Mouse (Mus musculus) bone marrow macrophage, adult 2 months (primary cell): Measurements from ENCODE around the gene Gm2115. TPM values are rescaled to one million over a fixed set of nuclear protein-coding genes. Genes with fewer than 3 reads are reported as not detected.

Source experiments
- H3K27ac ChIP-seq: 2 replicates; pipeline ENCODE4 v1.5.1; 2012; ENCODE audit warnings: low read depth, low read length; ENCODE audit not compliant: insufficient read depth
- H3K4me1 ChIP-seq: 2 replicates; pipeline ENCODE4 v1.6.1; 2012; ENCODE audit warnings: low read length; ENCODE audit not compliant: control insufficient read depth, insufficient read depth
- H3K4me3 ChIP-seq: 2 replicates; pipeline ENCODE4 v1.5.1; 2012; ENCODE audit warnings: mild to moderate bottlenecking, low read length, moderate library complexity; ENCODE audit not compliant: insufficient read depth
- CTCF ChIP-seq: IDR thresholded peaks from 2 replicates; pipeline ENCODE4 v1.5.1; 2012; ENCODE audit warnings: low read depth, mild to moderate bottlenecking, low read length, moderate library complexity
- POLR2A ChIP-seq: IDR thresholded peaks from 2 replicates; pipeline ENCODE4 v1.6.1; 2012; ENCODE audit warnings: mild to moderate bottlenecking, low read depth, low read length, borderline replicate concordance
- polyA plus RNA-seq: library from polyadenylated mRNA; stranded (reverse); fragments of >200 nt; gene quantifications from 2 replicates; pipeline ENCODE4 v1.2.4, GENCODE M21; 2012; ENCODE audit not compliant: missing spikeins, insufficient read depth, insufficient read length

Gm2115 gene
- polyA plus RNA-seq, 1 experiment, result 0.25 TPM

- no peak for TF ChIP-seq CTCF
- TF ChIP-seq POLR2A, result no peak
- H3K27ac ChIP-seq, result no peak overlapping the region
- peaks cover 2% of the 10 kb centered on the region; the same call in 1 of the 2 replicates for H3K4me1 ChIP-seq
- no peak overlapping the region for H3K4me3 ChIP-seq
These were observed 51.0 kb downstream of the Gm2115 start for GRCm38 (mm10) chr7:84579769-84580168.

GRCm38 (mm10) chr7:84585086-84585485 lies 56.3 kb downstream of the Gm2115 start:
- no peak for TF ChIP-seq CTCF
- Histone ChIP-seq H3K27ac (no peak overlapping the region), H3K4me1 (peaks cover 2% of the 10 kb centered on the region; the same call in 1 of the 2 replicates), H3K4me3 (no peak overlapping the region)

DNA sequence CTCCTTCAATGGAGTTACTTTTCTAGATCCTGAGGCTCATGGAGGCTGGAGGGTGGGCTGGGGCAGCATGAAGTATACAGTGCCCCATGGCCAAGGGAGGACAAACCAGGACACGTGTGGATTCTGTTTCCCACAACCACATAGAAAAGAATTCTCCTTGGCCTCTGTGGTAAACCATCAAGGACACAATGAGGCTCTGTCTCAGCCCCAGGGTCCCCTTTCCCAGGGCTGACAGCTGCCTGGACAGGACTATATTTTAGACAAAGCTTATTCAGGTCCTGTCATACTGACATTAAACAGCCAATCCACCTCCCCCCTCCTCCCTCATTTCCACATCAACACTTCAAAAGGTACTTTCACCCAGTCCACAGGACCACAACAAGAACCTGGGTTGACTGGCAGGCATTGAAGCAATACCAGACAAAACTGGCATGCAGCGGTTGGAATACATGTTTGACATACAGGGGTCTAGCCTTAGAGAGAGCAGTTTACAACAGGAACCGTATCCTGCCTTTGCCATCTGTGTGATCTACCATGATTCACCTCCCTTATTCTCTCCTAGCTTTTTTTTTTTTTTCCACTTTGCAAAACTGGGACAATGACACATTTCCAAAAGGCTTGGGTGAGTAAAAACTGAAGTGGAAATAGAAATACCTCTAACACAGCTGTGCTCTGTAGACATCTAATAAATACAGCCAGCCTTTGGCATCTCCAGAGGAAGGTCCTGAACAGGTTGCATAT lies 57.8 kb downstream of the Gm2115 start:
- H3K27ac ChIP-seq, result no peak overlapping the region
- no peak overlapping the region for H3K4me3 ChIP-seq
- no peak for TF ChIP-seq POLR2A
- TF ChIP-seq CTCF, result no peak
- peaks cover 10% of the 10 kb centered on the region for H3K4me1 ChIP-seq

GRCm38 (mm10) chr7:84587101-84587783 lies 58.5 kb downstream of the Gm2115 start:
- Histone ChIP-seq H3K4me3 (no peak overlapping the region), H3K4me1 (peaks cover 15% of the 10 kb centered on the region), H3K27ac (no peak overlapping the region)
- TF ChIP-seq CTCF (no peak), POLR2A (no peak)

- no peak for TF ChIP-seq CTCF
- TF ChIP-seq POLR2A, result no peak
- Histone ChIP-seq H3K4me1 (peaks cover 16% of the 10 kb centered on the region), H3K4me3 (no peak overlapping the region), H3K27ac (no peak overlapping the region)
These were observed 61.9 kb downstream of the Gm2115 start for GRCm38 (mm10) chr7:84590622-84591021.

GRCm38 (mm10) chr7:84591347-84591746 lies 62.6 kb downstream of the Gm2115 start:
- TF ChIP-seq POLR2A (no peak), CTCF (no peak)
- peaks cover 16% of the 10 kb centered on the region for H3K4me1 ChIP-seq
- no peak overlapping the region for H3K4me3 ChIP-seq
- no peak overlapping the region for H3K27ac ChIP-seq

- Histone ChIP-seq H3K4me1 (peaks cover 18% of the 10 kb centered on the region), H3K27ac (no peak overlapping the region), H3K4me3 (no peak overlapping the region)
- TF ChIP-seq POLR2A (no peak), CTCF (no peak)
These were observed 65.5 kb downstream of the Gm2115 start for GRCm38 (mm10) chr7:84594087-84594916.

DNA sequence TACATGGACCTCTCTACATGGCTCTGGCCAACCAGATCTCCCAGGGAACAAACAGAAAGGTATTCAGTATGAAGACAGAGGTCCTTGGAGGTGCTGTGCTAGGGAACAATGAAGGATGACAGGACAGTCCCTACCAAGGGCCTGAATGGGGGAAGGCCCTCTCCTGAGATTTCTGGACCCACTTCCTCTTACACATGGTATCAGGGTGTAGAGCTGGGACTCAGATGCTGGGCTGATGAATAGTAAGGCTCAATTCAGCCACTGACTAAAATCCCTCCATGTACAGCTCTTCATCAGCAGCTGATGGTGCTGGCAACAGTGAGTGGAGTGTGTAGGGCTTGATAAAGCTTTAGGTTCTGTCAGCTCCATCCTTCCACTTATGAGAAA lies 66.2 kb downstream of the Gm2115 start:
- no peak overlapping the region for H3K27ac ChIP-seq
- TF ChIP-seq CTCF, result no peak
- TF ChIP-seq POLR2A, result no peak
- H3K4me3 ChIP-seq, result no peak overlapping the region
- H3K4me1 ChIP-seq, result peaks cover 18% of the 10 kb centered on the region

GRCm38 (mm10) chr7:84596002-84596401 lies 67.2 kb downstream of the Gm2115 start:
- TF ChIP-seq CTCF (no peak), POLR2A (no peak)
- peaks cover 12% of the 10 kb centered on the region for H3K4me1 ChIP-seq
- no peak overlapping the region for H3K27ac ChIP-seq
- no peak overlapping the region for H3K4me3 ChIP-seq
